Mouse (Mus musculus) skeletal muscle tissue, adult 2 months (tissue): ENCODE results near the gene Crebl2.

ENCODE experiments used
- DNase-seq: peaks from one replicate; pipeline ENCODE4 v3.0.0-alpha.2; 2012; ENCODE audit warnings: low read depth, low spot score

Crebl2 gene

DNA sequence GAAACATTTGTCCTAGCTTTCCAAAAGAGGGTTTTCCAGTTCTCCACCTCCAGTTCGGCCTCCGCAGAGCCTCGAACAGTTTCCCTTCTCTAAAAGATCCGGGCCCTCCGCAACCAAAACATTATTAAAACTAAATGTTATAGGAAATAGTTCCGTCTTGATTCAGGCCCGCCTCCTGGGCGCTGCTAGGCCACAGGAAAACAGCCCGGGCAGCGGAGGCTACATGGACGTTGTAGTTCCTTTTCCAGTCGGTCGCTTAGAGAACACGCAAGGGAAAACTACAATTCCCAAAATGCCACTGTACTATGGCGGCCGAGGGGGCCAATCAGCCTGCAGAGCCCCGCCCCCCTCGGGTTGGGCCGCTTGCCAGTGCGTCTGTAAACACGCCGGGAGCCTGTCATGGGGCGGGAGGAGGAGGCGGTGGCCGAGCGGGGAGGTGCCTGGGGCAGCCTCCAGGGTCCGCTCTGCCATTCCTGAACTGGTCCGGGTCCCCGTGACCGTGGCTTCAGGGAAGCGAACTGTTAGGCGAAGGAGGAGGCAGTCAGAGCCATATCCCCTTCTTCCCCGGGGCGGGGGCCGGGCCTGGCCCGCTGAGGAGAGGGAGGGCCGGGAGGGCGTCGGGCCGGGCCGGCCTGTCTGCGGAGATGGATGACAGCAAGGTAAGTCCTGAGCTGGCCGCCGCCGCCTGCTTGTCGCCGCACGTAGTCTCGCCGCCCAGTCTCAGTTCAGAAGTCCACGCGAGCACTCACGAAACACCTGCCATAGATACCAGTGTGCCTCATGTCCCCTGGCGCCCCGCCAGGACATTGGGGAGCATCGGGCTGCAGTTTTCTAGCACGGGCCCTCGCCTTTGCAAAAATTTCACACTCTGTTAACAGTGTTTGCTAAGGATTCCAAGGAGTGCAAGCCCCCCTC is at the start of gene Crebl2:
Gene Crebl2 (plus strand): TSS at position 369 of the 915 bp plus-strand sequence.
- peak; percentile 99 for DNase-seq

DNA sequence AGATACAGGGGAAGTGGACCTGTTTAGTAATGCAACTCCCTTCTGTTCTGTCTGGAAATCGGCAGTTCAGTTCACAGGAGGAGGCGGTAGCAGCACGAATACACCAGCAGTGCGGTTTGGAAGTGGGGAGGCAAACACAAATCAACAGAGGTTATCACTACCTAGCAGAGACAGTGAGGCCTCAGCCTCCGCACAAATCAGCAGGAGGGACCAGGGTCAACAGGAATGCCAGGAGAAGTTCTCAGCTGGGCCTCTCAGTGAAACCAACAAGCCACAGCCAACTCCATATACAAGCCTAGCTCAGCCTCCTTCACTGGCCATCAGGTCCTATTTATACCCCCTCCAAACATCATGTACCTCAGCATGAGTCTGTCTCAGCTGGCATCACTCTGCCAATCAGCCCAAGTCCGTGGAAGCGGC is 48.5 kb upstream of the Crebl2 start:
- no peak for DNase-seq

DNA sequence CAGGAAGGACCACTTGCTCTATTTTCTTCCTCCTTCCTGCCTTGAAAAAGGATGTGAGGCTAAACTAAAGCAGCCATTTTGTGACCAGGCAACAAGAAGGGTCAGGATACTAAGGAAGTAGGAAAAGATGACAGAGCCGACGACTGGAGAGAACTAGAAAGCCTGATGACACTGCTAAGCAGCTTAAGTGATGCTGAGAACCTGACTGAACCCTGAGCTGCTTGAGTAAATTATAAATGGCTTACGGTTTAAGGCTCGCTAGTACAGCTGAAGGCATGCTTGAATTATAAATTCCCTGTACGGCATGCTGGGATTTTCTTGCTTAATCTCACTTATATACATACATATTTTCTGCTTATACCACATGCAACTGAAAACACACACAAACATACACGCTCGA is 47.1 kb upstream of the Crebl2 start:
- no peak for DNase-seq

DNA sequence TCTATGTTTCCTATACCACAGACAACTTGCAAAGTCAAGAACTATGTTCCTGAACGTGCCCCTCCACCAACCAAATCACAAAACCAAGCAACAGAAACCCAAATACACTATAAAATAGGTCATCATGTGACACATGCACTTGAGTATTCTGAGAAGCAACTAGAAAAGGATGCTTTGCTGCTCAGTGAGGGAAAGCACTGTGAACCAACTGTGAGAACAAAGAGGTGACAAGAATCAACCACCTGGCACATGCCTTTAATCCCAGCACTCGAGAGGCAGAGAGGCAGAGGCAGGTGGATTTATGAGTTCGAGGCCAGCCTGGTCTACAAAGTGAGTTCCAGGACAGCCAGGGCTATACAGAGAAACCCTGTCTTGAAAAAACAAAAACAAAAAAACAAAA is 43.5 kb upstream of the Crebl2 start:
- no peak for DNase-seq

DNA sequence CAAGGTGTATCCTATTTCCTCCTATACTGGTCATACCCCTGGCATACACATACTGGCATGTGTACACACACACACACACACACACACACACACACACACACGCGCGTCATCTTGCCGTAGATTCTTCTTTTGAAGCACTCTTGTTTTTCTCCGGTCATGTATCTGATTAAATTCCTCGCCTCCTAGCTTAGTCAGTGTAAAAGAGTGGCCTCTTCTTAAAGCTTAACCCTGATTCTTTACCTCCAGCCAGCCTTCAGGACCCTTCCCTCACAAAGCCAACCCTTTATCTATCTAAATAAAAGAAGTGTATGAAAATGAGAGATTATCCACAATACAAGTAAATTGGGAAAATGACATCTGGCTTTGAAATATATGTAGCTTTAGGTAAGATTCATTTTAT is 40.9 kb upstream of the Crebl2 start:
- no peak for DNase-seq

DNA sequence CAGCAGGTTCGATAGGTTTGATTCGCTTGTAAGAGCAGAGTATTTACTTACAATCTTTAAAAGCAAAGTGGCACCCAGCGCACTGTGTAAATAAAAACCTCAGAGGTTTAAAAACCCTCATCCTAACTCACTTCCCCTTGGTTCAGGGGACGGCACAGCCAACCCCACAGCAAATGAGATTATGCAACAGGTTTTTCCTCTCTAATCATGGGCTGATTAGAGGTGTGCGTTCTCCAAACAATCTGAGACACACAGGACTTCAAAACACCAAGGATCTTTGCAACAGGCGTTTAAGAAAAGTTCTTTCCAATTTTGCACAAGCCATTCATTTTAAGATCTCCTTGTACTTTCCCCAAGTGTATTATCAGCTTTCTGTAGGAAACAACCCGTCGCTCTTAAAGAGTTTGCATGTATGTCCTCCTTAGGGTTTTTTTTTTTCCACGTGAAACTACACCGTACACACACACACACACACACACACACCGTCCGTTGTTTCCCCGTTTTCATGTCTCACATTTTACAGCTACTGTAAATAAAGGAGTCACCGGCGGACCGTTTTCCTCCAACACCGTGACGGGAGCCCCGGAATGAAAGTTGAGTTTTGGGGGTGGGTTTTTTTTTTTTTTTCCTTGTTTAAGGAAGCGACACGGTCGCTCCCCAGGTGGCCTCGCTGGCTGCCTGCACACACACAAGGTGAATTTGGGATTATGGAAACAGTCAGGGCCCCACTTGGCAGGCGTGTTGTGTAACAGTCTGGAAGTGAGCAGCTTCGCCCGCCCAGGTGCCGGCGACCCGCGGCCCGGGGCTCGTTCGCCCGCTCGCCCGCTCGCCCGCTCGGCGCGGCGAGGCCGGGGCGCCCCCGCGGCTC is 38.5 kb upstream of the Crebl2 start:
- peak; percentile 35 for DNase-seq

DNA sequence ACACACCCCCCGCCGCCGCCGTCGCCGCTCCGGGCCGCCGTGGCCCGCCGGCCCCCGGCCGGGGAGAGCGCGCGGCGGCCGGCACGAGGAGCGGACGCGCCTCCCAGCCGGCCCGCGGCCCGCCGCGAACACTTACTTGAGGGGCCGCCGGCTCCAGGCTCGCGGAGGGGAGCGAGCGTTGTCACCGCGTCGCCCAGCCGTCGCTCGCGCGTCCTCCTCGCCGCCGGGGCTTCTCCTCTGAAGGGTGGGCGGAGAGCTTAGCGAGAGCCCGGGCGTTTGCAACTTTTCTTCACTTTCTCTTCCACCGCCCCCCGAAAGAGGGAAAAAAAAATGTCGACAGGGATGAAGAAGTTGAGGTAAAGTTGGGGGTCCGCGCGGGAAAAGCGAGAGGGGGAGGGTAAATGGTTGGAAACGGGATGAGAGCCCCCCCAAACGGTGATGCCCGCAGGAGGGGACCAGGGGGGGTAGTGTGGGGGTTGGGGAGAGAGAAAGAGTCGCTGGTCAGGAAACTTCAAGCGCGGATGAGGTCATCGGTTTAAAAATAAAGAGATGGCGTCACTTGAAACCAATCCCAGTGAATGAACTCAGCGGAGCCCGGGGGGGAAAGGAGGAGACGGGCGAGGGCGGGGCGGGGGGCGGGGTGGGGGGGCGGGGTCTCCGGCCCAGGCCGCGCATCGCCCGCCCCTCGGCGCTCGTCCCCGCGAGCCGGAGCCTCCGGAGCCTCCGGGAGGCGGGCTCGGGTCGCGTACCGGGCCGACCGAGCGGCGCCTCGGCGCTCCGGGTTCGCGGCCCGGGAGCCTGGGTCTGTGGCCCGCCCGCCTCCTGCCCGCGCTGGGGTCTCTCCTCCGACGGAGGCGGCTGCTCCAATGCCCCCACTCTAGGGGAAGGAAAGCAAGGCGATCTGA is 37.6 kb upstream of the Crebl2 start, which contains the start of gene Dusp16:
Gene Dusp16 (minus strand): TSS at position 485 of the 905 bp plus-strand sequence.
- peak; percentile 97 for DNase-seq

DNA sequence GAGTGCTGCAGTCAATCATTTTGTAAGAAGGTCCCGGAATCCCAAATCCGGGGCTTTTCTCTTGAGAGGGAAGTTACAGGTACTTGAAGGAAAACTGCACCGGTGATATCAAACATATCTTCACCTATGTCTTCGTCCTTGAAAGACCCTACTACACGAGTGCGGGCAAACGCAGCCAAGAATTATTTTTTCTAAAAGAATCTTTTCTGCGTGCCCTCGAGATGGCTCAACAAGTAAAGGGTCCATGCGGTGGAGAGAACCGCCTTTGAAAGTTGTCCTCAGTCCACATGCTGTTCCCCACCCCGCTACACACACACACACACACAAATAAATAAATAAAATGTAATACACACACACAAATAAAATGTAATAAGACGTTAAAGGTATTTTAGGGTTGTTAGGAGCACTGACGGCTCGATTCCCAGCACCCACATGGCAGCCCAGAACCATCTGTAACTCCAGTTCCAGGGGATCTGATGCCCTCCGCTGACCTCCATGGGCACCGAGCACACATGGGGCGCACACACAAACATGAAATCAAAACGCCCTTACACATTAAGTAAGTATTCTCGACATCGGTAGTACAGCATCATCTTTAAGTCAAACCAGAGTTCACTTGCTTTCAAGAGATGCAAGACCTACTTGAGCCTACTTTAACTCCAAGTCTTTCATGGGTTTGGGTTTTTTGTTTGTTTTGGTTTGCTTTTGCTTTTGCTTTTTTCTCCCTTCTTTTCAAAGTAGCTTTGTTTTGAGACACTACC is 36.7 kb upstream of the Crebl2 start:
- no peak for DNase-seq

DNA sequence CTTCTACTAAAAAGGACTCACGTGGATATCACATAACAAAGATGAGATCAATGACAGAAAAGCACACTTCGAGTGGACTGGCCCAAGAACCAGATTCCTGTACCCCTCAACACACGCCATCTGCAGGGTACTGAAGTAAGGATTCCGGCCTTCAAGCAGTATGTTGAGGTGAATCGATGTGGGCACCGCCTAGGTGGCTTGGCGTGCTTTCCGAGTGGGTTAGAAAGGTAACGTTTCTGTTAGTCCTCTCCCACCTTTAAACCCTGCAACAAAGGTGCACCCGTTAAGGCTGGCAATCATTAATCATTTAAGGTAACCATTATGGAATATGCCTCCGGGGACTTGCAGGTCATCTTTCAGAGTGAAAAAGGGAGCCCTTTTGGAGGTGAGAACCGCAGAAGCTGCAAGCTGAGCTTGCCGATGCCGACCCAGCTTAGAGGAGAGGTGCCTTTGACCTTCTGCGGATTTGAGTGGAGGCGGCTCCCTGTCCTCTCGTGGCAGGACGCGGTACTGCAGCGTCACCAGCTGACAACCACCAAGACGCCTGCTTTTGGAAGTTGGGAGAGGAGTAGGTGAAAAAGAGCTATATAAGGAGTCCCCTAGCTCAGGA is 35.9 kb upstream of the Crebl2 start:
- peak; percentile 74 for DNase-seq

DNA sequence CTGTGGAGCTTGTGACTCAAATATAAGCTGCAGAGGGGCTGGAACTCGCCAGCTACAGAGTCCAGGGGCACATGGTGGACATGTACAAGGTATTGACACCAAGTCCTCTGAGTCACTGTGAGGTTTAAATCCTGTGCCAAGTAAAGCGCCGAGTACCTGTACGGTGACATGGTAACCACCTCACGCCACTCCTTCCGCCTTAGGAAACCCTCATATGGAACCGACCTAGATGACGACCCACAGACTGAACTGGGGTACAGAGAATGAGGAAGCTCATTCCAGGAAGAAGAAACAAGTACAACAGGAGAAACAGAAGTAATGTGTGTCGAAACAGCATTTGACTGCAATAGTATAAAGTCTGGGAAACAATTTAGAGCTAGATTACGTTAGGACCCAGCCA is 33.7 kb upstream of the Crebl2 start:
- no peak for DNase-seq

DNA sequence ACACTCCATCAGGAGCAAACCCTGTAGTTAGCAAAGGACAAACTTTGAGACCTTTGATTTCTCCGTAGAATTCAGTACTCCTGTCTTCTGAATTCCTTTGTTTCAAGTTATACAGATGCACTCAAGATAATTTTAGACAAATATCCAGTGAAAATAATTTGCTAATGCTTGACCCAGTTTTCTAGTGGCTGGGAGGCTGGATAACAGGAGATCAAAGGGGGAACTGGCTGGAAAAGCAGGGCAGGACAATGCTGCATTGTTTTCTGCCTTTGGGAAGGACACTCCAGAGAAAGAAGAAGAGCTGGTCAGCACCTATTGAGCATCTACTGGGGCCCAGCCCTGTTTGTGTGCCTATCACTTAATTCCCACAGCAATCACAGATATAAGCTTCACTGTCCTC is 28.5 kb upstream of the Crebl2 start:
- no peak for DNase-seq

DNA sequence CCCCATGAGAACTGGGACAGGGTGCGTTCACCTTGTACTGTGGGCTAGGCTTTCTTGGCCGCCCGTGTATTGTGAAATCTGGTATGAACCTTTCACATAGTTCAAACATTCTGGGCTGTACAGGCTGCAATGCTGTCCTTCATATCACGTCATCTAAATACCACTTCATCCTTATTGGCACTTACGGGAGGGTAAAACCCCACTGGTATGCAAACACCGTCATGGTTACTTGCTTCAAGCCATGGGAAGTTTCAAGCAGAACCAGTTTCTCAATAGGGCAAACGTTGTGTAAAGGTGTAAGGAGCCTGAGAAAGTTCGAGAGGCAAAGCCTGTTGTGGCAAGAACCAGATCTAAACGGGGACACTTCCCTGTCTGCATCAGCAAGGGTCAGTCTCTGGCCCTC is 27.3 kb upstream of the Crebl2 start:
- no peak for DNase-seq

DNA sequence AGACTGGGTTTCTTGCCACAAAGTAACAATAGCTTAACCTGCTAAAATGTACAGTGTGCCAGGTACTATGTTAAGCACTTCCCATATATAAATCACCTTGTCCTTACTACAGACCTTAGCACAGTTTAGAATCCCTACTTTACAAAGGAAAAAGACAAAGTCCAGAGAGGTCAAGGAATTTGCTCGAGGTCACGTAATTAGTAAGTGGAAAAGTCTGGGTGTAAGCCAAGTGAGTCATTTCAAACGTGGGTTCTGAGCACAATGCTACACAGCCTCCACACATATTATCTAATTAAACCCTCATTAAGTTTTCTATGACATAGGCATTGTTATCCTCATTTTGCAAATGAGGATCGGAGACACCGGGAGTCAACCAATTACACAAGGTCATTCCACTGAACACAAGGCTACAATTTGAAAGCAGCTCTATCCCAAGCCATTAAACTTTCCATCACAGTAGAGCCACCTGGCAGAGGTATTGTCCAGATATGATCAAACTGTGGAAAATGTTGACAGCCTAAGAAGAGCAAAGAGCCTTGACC is 25.1 kb upstream of the Crebl2 start:
- no peak for DNase-seq

DNA sequence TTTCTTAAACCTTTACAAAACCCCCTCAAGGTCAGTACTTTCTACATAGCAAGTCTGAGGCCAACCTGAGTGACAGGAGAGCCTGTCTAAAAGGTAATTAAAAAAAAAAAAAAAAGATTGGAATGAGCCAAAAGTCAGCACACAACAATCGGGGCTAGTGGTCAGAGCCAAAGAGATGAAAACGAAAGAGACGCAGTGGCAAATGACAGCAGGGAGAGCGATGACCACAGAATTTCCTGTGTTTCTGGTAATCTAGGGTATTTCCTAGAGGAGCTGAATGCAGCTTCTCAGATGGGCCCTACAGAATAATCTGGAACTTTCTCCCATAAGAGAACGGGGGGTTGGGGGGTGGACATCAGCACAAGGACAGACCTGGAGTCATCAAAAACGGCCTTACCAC is 23.8 kb upstream of the Crebl2 start:
- no peak for DNase-seq

DNA sequence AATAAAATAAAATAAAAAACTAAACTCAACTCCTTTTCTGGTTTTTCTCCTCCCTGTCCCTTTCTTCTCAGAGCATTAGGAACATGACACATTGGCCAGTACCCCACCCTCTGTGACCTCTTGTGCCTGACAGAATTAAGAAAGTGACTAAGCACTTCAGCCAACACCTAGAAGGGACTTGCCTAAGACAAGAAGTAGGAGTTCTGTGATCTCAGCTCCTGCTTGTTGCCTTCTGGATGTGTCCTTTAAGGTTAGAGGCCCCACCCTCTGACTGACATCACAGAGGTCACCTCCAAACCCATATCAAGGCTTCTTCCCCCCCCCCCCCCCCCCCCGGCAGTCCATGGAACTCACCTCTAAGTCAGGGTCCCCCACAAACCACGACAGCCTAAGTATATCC is 22.9 kb upstream of the Crebl2 start:
- DNase-seq = no peak

DNA sequence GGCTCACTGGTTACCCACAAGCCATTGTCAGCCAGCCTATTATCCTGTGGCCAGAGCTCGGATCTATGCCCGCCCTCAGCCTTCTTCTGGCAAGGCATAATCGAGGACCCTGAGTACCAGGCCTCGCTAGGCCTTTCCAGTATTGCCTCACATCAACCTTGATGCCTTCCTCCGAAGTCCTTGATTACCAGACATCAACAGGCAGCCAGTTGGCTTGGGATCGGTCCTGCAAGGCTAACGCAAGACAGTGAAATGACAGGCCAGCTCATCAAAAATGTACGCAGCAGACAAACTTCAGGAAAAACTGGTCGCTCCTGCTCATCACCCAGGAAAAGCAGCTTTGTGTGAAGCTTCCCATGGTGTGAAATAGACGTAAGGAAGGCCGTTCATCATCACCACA is 22.2 kb upstream of the Crebl2 start:
- DNase-seq = no peak

DNA sequence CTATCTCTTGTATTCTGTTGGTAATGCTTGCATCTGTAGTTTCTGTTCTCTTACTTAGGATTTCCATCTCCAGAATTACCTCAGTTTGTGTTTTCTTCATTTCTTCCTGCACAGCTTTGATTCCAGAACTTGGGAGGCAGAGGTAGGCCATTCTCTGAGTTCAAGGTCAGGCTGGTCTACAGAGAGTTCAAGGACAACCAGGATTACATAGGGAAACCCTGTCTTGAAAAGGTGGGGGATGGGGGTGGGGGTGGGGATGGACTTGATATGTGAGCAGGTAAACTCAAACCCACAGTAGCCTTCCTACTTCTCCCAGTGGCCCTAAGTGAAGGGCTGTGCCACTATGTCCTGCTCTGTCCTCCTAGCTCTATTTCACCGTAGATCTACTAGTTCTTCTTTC is 16.9 kb upstream of the Crebl2 start:
- no peak for DNase-seq

DNA sequence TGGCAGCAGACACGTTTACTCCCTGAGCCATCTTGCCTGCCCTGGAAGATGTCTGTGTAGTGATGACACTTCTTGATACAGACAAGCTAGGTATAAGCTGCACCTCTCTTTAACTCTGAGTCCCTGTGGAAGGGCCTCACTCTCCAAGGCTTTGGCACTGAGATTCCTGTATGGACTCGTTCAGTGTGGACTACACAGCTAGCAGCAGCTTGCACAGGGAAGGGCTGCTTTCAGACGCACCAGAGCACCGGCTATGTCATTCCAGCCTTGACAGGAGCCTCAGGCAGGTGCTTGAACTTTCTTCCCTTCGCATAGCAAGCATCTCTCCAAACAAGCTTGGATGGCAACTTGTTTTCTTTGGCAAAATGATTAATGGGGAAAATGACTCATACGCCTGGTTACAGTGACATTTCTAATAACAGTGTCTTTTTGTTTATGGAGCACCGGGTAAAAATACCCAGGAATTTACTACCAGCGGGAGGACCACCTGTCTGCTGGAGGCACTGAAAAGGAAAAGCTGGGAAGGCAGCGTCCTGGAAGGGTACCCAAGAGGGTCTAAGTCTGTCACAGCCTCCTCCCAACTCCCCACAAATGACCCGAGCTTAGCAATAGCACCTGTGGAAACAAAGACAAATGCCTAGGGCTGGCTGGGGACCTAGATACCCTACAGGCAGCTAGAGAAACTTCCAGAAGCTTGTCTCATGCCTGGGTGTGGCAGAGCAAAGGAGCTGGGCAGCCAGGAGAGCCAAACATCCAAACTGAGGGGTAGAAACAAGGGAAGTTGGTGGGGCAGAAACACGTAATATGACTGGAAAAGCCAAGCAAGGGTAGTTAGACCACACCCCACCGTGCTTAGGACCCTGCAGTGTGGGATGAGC is 12.7 kb upstream of the Crebl2 start:
- no peak for DNase-seq

DNA sequence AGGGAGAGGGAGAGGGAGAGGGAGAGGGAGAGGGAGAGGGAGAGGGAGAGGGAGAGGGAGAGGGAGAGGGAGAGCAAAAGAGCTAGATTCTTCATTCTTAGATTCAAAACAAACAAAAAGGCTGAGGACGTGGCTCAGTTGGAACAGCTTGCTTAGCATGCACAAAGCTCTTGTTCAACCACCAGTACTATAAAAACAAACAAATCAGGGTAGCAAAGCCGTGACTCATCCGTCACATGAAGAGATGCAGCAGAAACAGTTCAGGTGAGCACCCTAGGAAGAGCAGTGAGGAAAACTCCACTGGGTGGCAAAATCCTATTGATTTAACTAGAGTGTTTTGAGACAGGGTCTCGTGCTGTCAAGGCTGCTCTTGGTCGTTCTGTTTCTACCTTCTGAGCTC is 10.2 kb upstream of the Crebl2 start:
- DNase-seq = no peak
